Mouse (Mus musculus): Measurements from ENCODE around the gene Ptprj. TPM values are rescaled to one million over a fixed set of nuclear protein-coding genes. Genes with fewer than 3 reads are reported as not detected.

Ptprj gene
- polyA plus RNA-seq, 1 experiment from 2014 or later: 7.2 TPM

GRCm38 (mm10) chr2:90536555-90536954 lies 43.9 kb downstream of the Ptprj start:
- Histone ChIP-seq H3K36me3 (ENCODE audit: insufficient read depth, low read length) (no peaks in the 10 kb centered on the region), H3K4me2 (ENCODE audit: low read length) (no peak overlapping the region), H3K27me3 (ENCODE audit: insufficient read depth, low read length) (no peaks in the 10 kb centered on the region), H3K9me3 (replicated peaks; ENCODE audit: low read length) (no peaks in the 10 kb centered on the region), H3K4me1 (replicated peaks; ENCODE audit: insufficient read depth, low read length) (no peaks in the 10 kb centered on the region), H3K27ac (no peak overlapping the region), H3K9ac (ENCODE audit: low read depth, low read length) (no peak overlapping the region), H3K4me3 (replicated peaks; ENCODE audit: low read depth, low read length) (no peak overlapping the region)
- peak; percentile 56 for DNase-seq (ENCODE audit: low spot score)
- ATAC-seq (replicated peaks; ENCODE audit: low FRiP score, low read depth): no peak
- WGBS: 20% methylated on average over 9 of the region's 9 CpGs
- no peak for TF ChIP-seq CTCF (IDR thresholded peaks at IDR 0.05; ENCODE audit: low read depth)

- H3K9me3 ChIP-seq (replicated peaks; ENCODE audit: low read length): no peaks in the 10 kb centered on the region
- no peak overlapping the region for H3K9ac ChIP-seq (ENCODE audit: low read depth, low read length)
- ATAC-seq (replicated peaks; ENCODE audit: low FRiP score, low read depth) (no peak), DNase-seq (ENCODE audit: low spot score) (no peak)
- no peak overlapping the region for H3K4me2 ChIP-seq (ENCODE audit: low read length)
- WGBS: 43% methylated on average over 6 of the region's 6 CpGs
- H3K27me3 ChIP-seq (ENCODE audit: insufficient read depth, low read length): no peaks in the 10 kb centered on the region
- no peaks in the 10 kb centered on the region for H3K36me3 ChIP-seq (ENCODE audit: insufficient read depth, low read length)
- no peak for TF ChIP-seq CTCF (IDR thresholded peaks at IDR 0.05; ENCODE audit: low read depth)
- H3K4me1 ChIP-seq (replicated peaks; ENCODE audit: insufficient read depth, low read length): no peaks in the 10 kb centered on the region
- H3K4me3 ChIP-seq (replicated peaks; ENCODE audit: low read depth, low read length): no peak overlapping the region
- no peak overlapping the region for H3K27ac ChIP-seq
Measured at GRCm38 (mm10) chr2:90534751-90535150, 45.7 kb downstream of the Ptprj start.

- Histone ChIP-seq H3K36me3 (ENCODE audit: insufficient read depth, low read length) (no peaks in the 10 kb centered on the region), H3K27ac (no peak overlapping the region), H3K9ac (ENCODE audit: low read depth, low read length) (no peak overlapping the region), H3K4me3 (replicated peaks; ENCODE audit: low read depth, low read length) (no peak overlapping the region), H3K4me2 (ENCODE audit: low read length) (no peak overlapping the region), H3K9me3 (replicated peaks; ENCODE audit: low read length) (no peaks in the 10 kb centered on the region), H3K27me3 (ENCODE audit: insufficient read depth, low read length) (no peaks in the 10 kb centered on the region), H3K4me1 (replicated peaks; ENCODE audit: insufficient read depth, low read length) (no peaks in the 10 kb centered on the region)
- DNase-seq (ENCODE audit: low spot score) (no peak), ATAC-seq (replicated peaks; ENCODE audit: low FRiP score, low read depth) (no peak)
- no peak for TF ChIP-seq CTCF (IDR thresholded peaks at IDR 0.05; ENCODE audit: low read depth)
- WGBS: 95% methylated on average over 7 of the region's 7 CpGs
Measured at GRCm38 (mm10) chr2:90533944-90534343, 46.5 kb downstream of the Ptprj start.

- WGBS: 76% methylated on average over 5 of the region's 5 CpGs
- ATAC-seq (replicated peaks; ENCODE audit: low FRiP score, low read depth) (no peak), DNase-seq (ENCODE audit: low spot score) (no peak)
- TF ChIP-seq CTCF (IDR thresholded peaks at IDR 0.05; ENCODE audit: low read depth): no peak
- H3K36me3 ChIP-seq (ENCODE audit: insufficient read depth, low read length): no peaks in the 10 kb centered on the region
- no peak overlapping the region for H3K27ac ChIP-seq
- H3K4me3 ChIP-seq (replicated peaks; ENCODE audit: low read depth, low read length): no peak overlapping the region
- H3K9me3 ChIP-seq (replicated peaks; ENCODE audit: low read length): no peaks in the 10 kb centered on the region
- no peak overlapping the region for H3K9ac ChIP-seq (ENCODE audit: low read depth, low read length)
- no peaks in the 10 kb centered on the region for H3K27me3 ChIP-seq (ENCODE audit: insufficient read depth, low read length)
- H3K4me2 ChIP-seq (ENCODE audit: low read length): no peak overlapping the region
- no peaks in the 10 kb centered on the region for H3K4me1 ChIP-seq (replicated peaks; ENCODE audit: insufficient read depth, low read length)
Measured at GRCm38 (mm10) chr2:90532095-90532494, 48.4 kb downstream of the Ptprj start.

GRCm38 (mm10) chr2:90528107-90528506 lies 52.3 kb downstream of the Ptprj start:
- Histone ChIP-seq H3K4me3 (replicated peaks; ENCODE audit: low read depth, low read length) (no peak overlapping the region), H3K9me3 (replicated peaks; ENCODE audit: low read length) (no peaks in the 10 kb centered on the region), H3K27me3 (ENCODE audit: insufficient read depth, low read length) (no peaks in the 10 kb centered on the region), H3K4me1 (replicated peaks; ENCODE audit: insufficient read depth, low read length) (no peaks in the 10 kb centered on the region), H3K36me3 (ENCODE audit: insufficient read depth, low read length) (no peaks in the 10 kb centered on the region), H3K4me2 (ENCODE audit: low read length) (no peak overlapping the region), H3K9ac (ENCODE audit: low read depth, low read length) (no peak overlapping the region), H3K27ac (no peak overlapping the region)
- 90% methylated on average over 5 of the region's 5 CpGs for WGBS
- DNase-seq (ENCODE audit: low spot score) (no peak), ATAC-seq (replicated peaks; ENCODE audit: low FRiP score, low read depth) (no peak)
- no peak for TF ChIP-seq CTCF (IDR thresholded peaks at IDR 0.05; ENCODE audit: low read depth)

GRCm38 (mm10) chr2:90526971-90527370 lies 53.5 kb downstream of the Ptprj start:
- WGBS: 34% methylated on average over 6 of the region's 6 CpGs
- H3K27ac ChIP-seq: peak overlapping the region; percentile 51
- H3K9me3 ChIP-seq (replicated peaks; ENCODE audit: low read length): no peaks in the 10 kb centered on the region
- H3K4me2 ChIP-seq (ENCODE audit: low read length): no peak overlapping the region
- no peak for TF ChIP-seq CTCF (IDR thresholded peaks at IDR 0.05; ENCODE audit: low read depth)
- H3K4me3 ChIP-seq (replicated peaks; ENCODE audit: low read depth, low read length): no peak overlapping the region
- H3K27me3 ChIP-seq (ENCODE audit: insufficient read depth, low read length): no peaks in the 10 kb centered on the region
- H3K4me1 ChIP-seq (replicated peaks; ENCODE audit: insufficient read depth, low read length): no peaks in the 10 kb centered on the region
- DNase-seq (ENCODE audit: low spot score): no peak
- no peaks in the 10 kb centered on the region for H3K36me3 ChIP-seq (ENCODE audit: insufficient read depth, low read length)
- no peak overlapping the region for H3K9ac ChIP-seq (ENCODE audit: low read depth, low read length)
- ATAC-seq (replicated peaks; ENCODE audit: low FRiP score, low read depth): no peak

GRCm38 (mm10) chr2:90526564-90526963 lies 53.9 kb downstream of the Ptprj start:
- Histone ChIP-seq H3K9ac (ENCODE audit: low read depth, low read length) (no peak overlapping the region), H3K4me2 (ENCODE audit: low read length) (no peak overlapping the region), H3K27me3 (ENCODE audit: insufficient read depth, low read length) (no peaks in the 10 kb centered on the region), H3K27ac (peak overlapping the region; percentile 51), H3K4me3 (replicated peaks; ENCODE audit: low read depth, low read length) (no peak overlapping the region), H3K9me3 (replicated peaks; ENCODE audit: low read length) (no peaks in the 10 kb centered on the region), H3K36me3 (ENCODE audit: insufficient read depth, low read length) (no peaks in the 10 kb centered on the region), H3K4me1 (replicated peaks; ENCODE audit: insufficient read depth, low read length) (no peaks in the 10 kb centered on the region)
- TF ChIP-seq CTCF (IDR thresholded peaks at IDR 0.05; ENCODE audit: low read depth): no peak
- WGBS: 37% methylated on average over 6 of the region's 6 CpGs
- ATAC-seq (replicated peaks; ENCODE audit: low FRiP score, low read depth) (no peak), DNase-seq (ENCODE audit: low spot score) (peak; percentile 59)
